Mouse (Mus musculus) forebrain, embryonic 13.5 days (tissue): ENCODE data around the gene Shc2. TPM values are rescaled to one million over a fixed set of nuclear protein-coding genes. Genes with fewer than 3 reads are reported as not detected.

Experiments
- ATAC-seq: fragments of 200-750 bp; cut with Nextera tagmentation; 2 replicates; pipeline ENCODE4 v1.8.0; 2017
- H3K27ac ChIP-seq: fragments of 300-500 bp; sonication (generic); 2 replicates; pipeline ENCODE4 v1.5.1; 2015; ENCODE audit warnings: inconsistent platforms, mild to moderate bottlenecking, moderate library complexity
- H3K27me3 ChIP-seq: fragments of 300-500 bp; sonication (generic); 2 replicates; pipeline ENCODE4 v1.6.1; 2015; ENCODE audit warnings: mild to moderate bottlenecking, inconsistent platforms
- H3K36me3 ChIP-seq: fragments of 300-500 bp; sonication (generic); 2 replicates; pipeline ENCODE4 v1.6.1; 2015; ENCODE audit warnings: mild to moderate bottlenecking, inconsistent platforms; ENCODE audit not compliant: poor library complexity, severe bottlenecking
- H3K4me1 ChIP-seq: fragments of 300-500 bp; sonication (generic); 2 replicates; pipeline ENCODE4 v1.6.1; 2015; ENCODE audit warnings: inconsistent platforms
- H3K4me2 ChIP-seq: fragments of 300-500 bp; sonication (generic); 2 replicates; pipeline ENCODE4 v1.6.1; 2015; ENCODE audit warnings: inconsistent platforms, mild to moderate bottlenecking, moderate library complexity
- H3K4me3 ChIP-seq: fragments of 300-500 bp; sonication (generic); 2 replicates; pipeline ENCODE4 v1.5.1; 2015; ENCODE audit warnings: mild to moderate bottlenecking, inconsistent platforms
- H3K9ac ChIP-seq: fragments of 300-500 bp; sonication (generic); 2 replicates; pipeline ENCODE4 v1.6.1; 2015; ENCODE audit warnings: mild to moderate bottlenecking, inconsistent platforms
- H3K9me3 ChIP-seq: fragments of 300-500 bp; sonication (generic); replicated peaks from 2 replicates; pipeline ENCODE4 v1.6.1; 2016; ENCODE audit warnings: inconsistent platforms
- WGBS: fragments of 180-500 bp; shearing (Covaris S2); methylation state at CpG from one replicate; pipeline ENCODE4 v1.1.7; 2015; 5-methylcytosine and 5-hydroxymethylcytosine counted together
- polyA plus RNA-seq: library from polyadenylated mRNA; unstranded; fragments of >200 nt; fragmentation: Nextera tagmentation; extraction: Ambion mirVana; gene quantifications from 2 replicates; pipeline ENCODE4 v1.2.1, GENCODE M21; 2015

Shc2 gene
- polyA plus RNA-seq, 1 experiment from 2014 or later = 8.2 TPM

DNA sequence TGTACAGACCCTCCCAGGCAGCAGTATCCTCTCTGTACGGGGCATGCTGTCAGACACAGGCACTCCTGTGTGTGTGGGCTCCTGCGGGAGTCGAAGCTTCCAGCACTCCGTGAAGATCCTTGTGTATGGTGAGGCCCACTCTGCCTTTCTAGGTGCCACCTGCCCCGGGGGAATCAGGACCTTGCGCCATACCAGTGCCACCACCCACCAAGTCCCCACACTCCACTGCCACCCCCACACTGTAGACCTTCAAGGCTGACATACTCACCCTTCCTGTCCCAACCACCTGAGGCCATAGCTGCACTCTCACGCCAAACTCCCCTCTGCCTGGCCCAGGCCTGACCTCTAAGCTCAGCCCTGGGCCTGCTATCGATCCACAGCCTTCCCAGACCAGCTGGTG is 27.3 kb upstream of the Shc2 start:
- 90% methylated on average over 8 of the region's 8 CpGs for WGBS
- no peak for ATAC-seq
- Histone ChIP-seq H3K4me3 (no peak overlapping the region), H3K27me3 (no peaks in the 10 kb centered on the region), H3K36me3 (no peaks in the 10 kb centered on the region), H3K27ac (no peak overlapping the region), H3K4me1 (peaks cover 8% of the 10 kb centered on the region), H3K4me2 (no peak overlapping the region), H3K9ac (no peak overlapping the region), H3K9me3 (no peaks in the 10 kb centered on the region)

DNA sequence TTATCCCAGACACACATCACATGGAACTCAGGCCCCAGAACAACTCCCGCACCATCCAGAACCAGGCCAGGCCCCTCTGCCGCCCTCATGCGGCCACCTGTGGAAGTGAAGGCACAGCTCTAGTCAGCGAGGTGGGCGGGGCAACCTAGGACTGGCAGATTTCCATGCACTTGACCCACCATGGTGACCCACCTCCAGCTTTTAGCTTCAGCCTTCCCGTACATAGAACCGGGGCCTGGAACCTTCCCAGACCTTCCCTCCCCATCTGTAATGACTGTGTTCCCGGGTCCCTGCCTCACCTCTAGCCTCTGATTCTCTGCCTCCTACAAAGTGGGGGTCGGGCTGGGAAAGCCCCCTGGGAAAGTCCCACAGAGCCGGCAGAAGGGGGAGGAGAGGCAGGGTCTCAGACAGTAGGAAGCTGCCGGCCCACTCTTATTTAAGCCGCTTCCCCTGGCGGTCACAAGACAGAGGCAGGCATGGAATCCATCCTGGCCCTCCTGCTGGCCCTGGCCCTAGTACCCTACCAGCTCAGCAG is 26.5 kb upstream of the Shc2 start, which contains the start of gene Madcam1:
Gene Madcam1, plus strand, starts transcription at position 429 of the 535 bp plus-strand sequence.
- Histone ChIP-seq H3K4me3 (no peak within 1 kb of the TSS), H3K9ac (no peak within 1 kb of the TSS), H3K9me3 (no peaks in the 10 kb centered on the region), H3K27ac (no peak within 1 kb of the TSS), H3K4me1 (peaks cover 6% of the 10 kb centered on the region), H3K36me3 (no peaks in the 10 kb centered on the region), H3K27me3 (no peaks in the 10 kb centered on the region), H3K4me2 (no peak within 1 kb of the TSS)
- 8% methylated on average over 13 of the region's 13 CpGs for WGBS
- ATAC-seq = no peak; the same call in 1 of the 2 replicates

DNA sequence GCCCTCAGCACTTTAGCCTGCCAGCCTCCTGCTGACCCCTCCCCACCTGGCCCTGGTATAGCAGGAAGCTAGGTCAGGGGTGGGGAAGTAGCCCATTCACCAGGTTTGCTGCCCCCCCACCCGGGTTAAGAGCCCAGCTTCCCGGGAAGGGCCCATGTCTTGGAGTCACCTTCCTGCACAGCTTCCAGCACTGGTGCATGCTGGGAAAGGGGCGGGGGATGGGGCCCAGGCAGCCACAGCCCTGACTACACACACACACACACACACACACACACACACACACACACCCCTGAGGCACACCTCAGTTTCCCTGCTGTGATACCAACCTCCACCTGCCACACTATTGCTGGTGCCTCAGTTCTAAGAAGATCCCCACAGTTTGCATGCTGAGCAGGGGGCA is 24.1 kb upstream of the Shc2 start:
- H3K4me3 ChIP-seq = no peak overlapping the region
- H3K36me3 ChIP-seq = no peaks in the 10 kb centered on the region
- no peaks in the 10 kb centered on the region; the same call in 1 of the 2 replicates for H3K4me1 ChIP-seq
- H3K27me3 ChIP-seq = no peaks in the 10 kb centered on the region
- no peak overlapping the region for H3K27ac ChIP-seq
- H3K4me2 ChIP-seq = no peak overlapping the region
- ATAC-seq = no peak
- WGBS = 38% methylated on average over 2 of the region's 3 CpGs
- H3K9me3 ChIP-seq = no peaks in the 10 kb centered on the region
- no peak overlapping the region for H3K9ac ChIP-seq

DNA sequence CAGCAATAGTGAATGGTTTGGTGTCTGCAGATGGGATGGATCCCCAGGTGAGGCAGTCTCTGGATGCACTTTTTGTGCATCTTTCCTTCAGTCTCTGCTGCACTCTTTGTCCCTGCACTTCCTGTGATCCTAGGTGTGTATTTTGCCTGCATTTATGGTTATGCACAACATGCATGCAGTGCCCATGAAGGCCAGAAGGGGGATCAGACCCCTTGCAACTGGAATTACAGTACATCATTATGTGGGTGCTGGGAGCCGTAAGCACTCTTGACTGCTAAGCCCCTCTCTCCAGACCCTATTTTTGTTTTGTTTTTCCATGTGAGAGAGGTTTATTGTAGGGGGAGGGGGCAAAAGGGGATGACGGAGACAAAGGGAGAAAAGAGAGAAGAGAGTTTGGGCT is 22.6 kb upstream of the Shc2 start:
- H3K27ac ChIP-seq = no peak overlapping the region
- H3K36me3 ChIP-seq = no peaks in the 10 kb centered on the region
- 74% methylated on average over 2 of the region's 2 CpGs for WGBS
- no peaks in the 10 kb centered on the region for H3K27me3 ChIP-seq
- ATAC-seq = no peak
- peaks cover under 1% of the 10 kb centered on the region; the same call in 1 of the 2 replicates for H3K4me1 ChIP-seq
- H3K9ac ChIP-seq = no peak overlapping the region
- H3K4me2 ChIP-seq = no peak overlapping the region
- H3K9me3 ChIP-seq = no peaks in the 10 kb centered on the region
- no peak overlapping the region for H3K4me3 ChIP-seq

DNA sequence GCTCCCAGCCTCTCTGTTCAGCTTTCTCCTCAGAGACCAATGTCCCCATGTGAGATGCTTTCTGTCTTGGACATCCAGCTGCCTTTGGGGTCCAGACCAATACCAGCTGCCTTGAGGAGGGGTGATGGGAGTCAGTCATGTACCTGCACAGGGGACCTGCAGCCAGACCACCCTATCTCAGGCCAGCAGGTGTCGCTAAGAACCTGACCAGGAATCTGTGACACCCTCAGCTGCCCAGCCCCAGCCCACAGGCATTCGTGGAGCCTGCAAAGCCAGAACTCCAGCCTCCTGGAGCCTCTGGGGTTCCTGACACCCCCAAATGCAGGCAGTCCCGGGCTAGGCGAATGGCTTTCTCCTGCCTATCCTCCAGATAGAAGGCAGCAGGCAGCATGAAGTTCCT is 21.1 kb upstream of the Shc2 start:
- no peaks in the 10 kb centered on the region for H3K9me3 ChIP-seq
- no peak overlapping the region for H3K27ac ChIP-seq
- peaks cover 7% of the 10 kb centered on the region; the same call in 1 of the 2 replicates for H3K4me1 ChIP-seq
- ATAC-seq = no peak
- no peak overlapping the region for H3K9ac ChIP-seq
- H3K4me2 ChIP-seq = no peak overlapping the region
- no peak overlapping the region for H3K4me3 ChIP-seq
- H3K27me3 ChIP-seq = no peaks in the 10 kb centered on the region
- WGBS = 21% methylated on average over 4 of the region's 4 CpGs
- no peaks in the 10 kb centered on the region for H3K36me3 ChIP-seq

DNA sequence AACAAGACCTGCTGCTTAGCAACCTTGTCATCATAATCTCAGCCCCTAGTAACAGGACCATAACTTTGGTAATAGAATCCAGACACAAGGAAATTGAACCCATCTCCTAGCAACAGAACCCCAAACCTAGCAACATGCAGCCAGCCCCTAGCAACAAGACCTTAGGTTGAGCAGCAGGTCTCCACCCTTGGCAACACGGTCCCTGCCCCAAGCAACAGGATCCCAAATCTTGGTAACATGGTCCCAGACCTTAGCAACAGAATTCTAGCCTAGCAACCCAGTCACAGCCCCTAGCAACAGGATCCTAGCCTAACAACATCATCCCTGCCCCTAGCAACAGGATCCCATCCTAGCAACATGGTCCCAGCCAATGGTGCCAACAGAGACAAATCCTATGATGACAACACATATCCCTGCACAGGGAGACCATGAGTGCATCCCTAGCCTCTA is 17.3 kb upstream of the Shc2 start:
- no peaks in the 10 kb centered on the region for H3K9me3 ChIP-seq
- H3K36me3 ChIP-seq = no peaks in the 10 kb centered on the region
- H3K9ac ChIP-seq = no peak overlapping the region
- peak; percentile 86 for ATAC-seq
- peaks cover 7% of the 10 kb centered on the region; the same call in 1 of the 2 replicates for H3K4me1 ChIP-seq
- 35% methylated on average over 1 of the region's 1 CpGs for WGBS
- H3K4me3 ChIP-seq = no peak overlapping the region
- no peak overlapping the region for H3K4me2 ChIP-seq
- H3K27ac ChIP-seq = 0 out of 2 replicates have a peak overlapping the region, but pooled peaks have one; percentile 6
- no peaks in the 10 kb centered on the region; the same call in 1 of the 2 replicates for H3K27me3 ChIP-seq

DNA sequence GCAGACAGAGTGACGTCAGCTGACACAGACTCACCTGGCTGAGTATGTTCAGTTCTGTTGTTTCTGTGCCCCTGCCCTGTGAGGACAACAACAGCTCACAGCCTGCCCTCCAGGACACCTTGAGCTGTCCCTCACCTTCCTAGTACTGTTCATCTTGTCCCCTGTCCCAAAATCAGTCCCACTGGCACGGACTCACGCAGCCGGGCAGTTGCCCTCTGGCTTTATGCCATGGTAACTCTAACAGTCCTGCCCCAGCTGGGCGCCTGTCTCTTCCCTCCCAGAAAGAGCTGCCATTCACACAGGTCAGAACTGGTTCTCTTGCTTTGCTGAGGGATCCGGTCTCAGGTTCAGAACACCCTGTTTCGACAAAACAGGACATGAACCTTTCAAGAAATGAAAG is 15.1 kb upstream of the Shc2 start:
- no peaks in the 10 kb centered on the region for H3K36me3 ChIP-seq
- H3K9ac ChIP-seq = no peak overlapping the region
- H3K4me3 ChIP-seq = no peak overlapping the region
- H3K4me1 ChIP-seq = peaks cover 7% of the 10 kb centered on the region; the same call in 1 of the 2 replicates
- ATAC-seq = no peak
- no peaks in the 10 kb centered on the region; the same call in 1 of the 2 replicates for H3K27me3 ChIP-seq
- WGBS = 85% methylated on average over 7 of the region's 7 CpGs
- no peak overlapping the region for H3K4me2 ChIP-seq
- H3K9me3 ChIP-seq = no peaks in the 10 kb centered on the region
- H3K27ac ChIP-seq = no peak overlapping the region

DNA sequence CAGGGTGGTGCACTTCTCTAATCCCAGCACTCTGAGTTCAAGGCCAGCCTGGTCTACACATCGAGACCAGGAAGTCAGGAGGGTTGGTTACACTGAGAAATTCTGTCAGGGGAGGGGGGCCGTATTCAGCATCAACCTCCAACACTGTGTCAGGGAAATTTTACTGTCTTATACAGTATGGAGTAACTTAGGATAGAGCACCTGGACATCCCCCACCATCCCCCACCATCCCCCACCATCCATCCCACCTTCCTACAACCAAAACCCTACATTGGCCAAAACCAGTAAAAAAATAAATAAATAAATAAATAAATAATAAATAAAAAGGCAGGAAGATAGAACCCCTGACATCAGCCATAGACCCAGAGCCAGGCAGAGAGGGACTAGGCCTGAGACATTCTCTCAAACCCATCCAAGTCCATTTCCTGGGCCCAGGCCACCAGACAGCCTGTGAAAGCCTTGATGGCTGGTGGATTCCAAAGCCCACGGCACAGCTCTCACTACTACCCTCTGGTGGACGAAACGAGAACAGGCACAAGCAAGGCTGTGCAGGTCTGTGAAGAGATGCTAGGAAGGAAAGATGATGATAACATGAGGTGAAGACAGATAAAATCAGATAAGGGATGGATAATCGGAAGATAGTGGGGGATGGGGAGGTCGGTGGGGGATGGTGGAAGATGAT is 11.5 kb upstream of the Shc2 start:
- H3K4me1 ChIP-seq = no peaks in the 10 kb centered on the region
- H3K9ac ChIP-seq = no peak overlapping the region
- no peaks in the 10 kb centered on the region for H3K36me3 ChIP-seq
- peak; percentile 79 for ATAC-seq
- H3K4me2 ChIP-seq = no peak overlapping the region
- WGBS = 29% methylated on average over 7 of the region's 7 CpGs
- no peaks in the 10 kb centered on the region for H3K9me3 ChIP-seq
- no peak overlapping the region for H3K27ac ChIP-seq
- H3K4me3 ChIP-seq = no peak overlapping the region
- no peaks in the 10 kb centered on the region; the same call in 1 of the 2 replicates for H3K27me3 ChIP-seq

DNA sequence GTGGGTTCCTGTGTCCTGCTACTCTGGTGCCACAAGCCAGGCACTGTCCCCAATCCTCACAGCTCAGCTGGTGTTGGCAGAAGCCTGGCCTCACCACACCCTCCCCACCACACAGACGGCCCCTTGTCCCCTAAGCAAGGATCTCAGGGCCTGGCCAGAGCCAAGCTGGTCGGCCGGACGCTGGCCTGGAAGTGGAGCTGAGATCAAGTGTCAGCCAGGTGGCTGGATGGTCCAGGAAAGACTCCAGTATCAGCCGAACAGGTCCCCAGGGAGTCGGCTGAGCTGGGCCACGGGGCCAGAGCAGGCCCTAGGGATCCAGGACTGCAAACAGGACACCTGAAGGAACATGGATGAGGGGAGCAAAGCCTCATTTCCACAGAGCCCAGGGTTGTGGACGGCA is 8.0 kb upstream of the Shc2 start, which contains the start of gene Odf3l2:
Gene Odf3l2, minus strand, starts transcription at position 28 of the 400 bp plus-strand sequence.
- no peaks in the 10 kb centered on the region for H3K27me3 ChIP-seq
- H3K9ac ChIP-seq = no peak within 1 kb of the TSS
- H3K4me3 ChIP-seq = no peak within 1 kb of the TSS
- no peaks in the 10 kb centered on the region for H3K4me1 ChIP-seq
- no peak for ATAC-seq
- WGBS = 78% methylated on average over 8 of the region's 8 CpGs
- H3K27ac ChIP-seq = no peak within 1 kb of the TSS
- no peaks in the 10 kb centered on the region for H3K9me3 ChIP-seq
- H3K4me2 ChIP-seq = no peak within 1 kb of the TSS
- H3K36me3 ChIP-seq = no peaks in the 10 kb centered on the region

DNA sequence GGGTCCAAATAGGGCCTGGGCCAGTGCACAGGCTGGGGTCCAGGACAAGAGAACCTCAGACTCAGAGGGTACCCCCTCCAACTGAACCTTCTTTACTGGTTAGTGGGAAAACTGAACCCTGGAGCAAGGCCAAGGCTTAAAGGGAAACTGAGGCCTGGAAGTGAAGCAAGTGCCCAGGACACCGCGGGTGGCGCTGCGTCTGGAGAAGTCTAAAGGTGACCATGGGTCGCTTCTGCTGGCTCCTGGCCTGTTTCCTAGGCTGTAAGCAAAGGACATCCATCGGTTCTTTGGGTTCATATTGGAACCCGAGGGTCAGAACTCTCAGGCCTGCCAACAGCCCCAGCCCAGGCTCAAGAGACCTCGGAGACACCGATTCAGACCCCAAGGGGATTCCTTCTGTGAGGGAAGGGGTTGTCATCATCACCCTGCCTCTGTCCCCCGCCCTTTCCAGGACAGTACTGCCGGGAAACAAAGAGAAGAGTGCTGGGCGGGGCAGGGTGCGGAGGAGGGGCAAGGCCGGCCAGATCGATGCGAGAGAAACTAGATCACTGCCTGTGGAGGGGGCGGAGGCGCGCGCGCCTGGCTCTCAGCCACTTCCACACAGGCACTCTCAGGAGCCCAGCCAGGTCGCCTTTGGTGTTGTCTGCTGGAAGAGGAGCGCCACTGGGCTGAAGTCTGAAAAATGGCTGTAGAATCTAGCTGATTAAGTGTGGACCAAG is 927 bp upstream of the Shc2 start:
- Histone ChIP-seq H3K9ac (peak overlapping the region; percentile 34), H3K4me3 (peak overlapping the region; percentile 79), H3K9me3 (no peaks in the 10 kb centered on the region), H3K4me1 (peaks cover 26% of the 10 kb centered on the region), H3K4me2 (peak overlapping the region; percentile 80), H3K27ac (no peak overlapping the region), H3K27me3 (peaks cover 40% of the 10 kb centered on the region), H3K36me3 (no peaks in the 10 kb centered on the region)
- WGBS = 5% methylated on average over 23 of the region's 23 CpGs
- no peak for ATAC-seq

DNA sequence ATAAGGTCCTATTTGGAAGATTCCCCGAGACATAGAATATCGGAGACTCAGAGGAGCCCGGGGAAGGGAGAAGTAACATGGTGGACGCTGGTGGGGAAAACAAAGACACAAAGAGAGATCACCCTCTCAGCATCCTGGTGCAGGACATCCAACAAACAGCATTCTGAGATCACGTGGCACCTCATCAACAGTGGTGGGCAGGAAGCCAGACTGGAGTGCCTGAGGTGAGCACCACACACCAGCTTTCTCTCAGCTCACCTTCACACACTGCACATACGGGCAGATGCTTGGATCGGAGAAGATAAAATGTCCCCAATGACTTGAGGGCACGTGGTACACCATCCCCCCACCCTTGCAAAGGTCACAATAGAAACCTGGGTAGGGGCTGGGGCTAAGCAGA is 1.4 kb downstream of the Shc2 start:
- Histone ChIP-seq H3K9ac (no peak overlapping the region), H3K36me3 (no peaks in the 10 kb centered on the region), H3K27ac (no peak overlapping the region), H3K27me3 (peaks cover 40% of the 10 kb centered on the region), H3K4me2 (peak overlapping the region; percentile 80), H3K4me1 (peaks cover 26% of the 10 kb centered on the region), H3K9me3 (no peaks in the 10 kb centered on the region), H3K4me3 (peak overlapping the region; percentile 79)
- WGBS = 77% methylated on average over 8 of the region's 8 CpGs
- no peak for ATAC-seq
